Mouse (Mus musculus) liver, embryonic 14.5 days (tissue): Measurements from ENCODE around the gene Rhox4e. TPM values are rescaled to one million over a fixed set of nuclear protein-coding genes. Genes with fewer than 3 reads are reported as not detected.
"Not testable (repeated sequence)": the region's sequence is repeated elsewhere in the genome, so short reads cannot be mapped to it uniquely, and the experiment has no call there.

ENCODE experiments used
- ATAC-seq: fragments of 200-750 bp; cut with Nextera tagmentation; 2 replicates; pipeline ENCODE4 v1.8.0; 2017; ENCODE audit warnings: moderate number of reproducible peaks, mild to moderate bottlenecking, moderate library complexity; ENCODE audit not compliant: insufficient read depth
- DNase-seq, 3 experiments: peaks; one replicate each; pipeline ENCODE4 v3.0.0-alpha.2; 2012 to 2013; ENCODE audit warnings: low read depth in 3 of 3, low spot score in 3 of 3
- H3K27ac ChIP-seq: fragments of 300-500 bp; sonication (generic); 2 replicates; pipeline ENCODE4 v1.5.1; 2014; ENCODE audit warnings: moderate library complexity, mild to moderate bottlenecking, control low read depth, inconsistent platforms
- H3K27me3 ChIP-seq: fragments of 300-500 bp; sonication (generic); 2 replicates; pipeline ENCODE4 v1.6.1; 2014; ENCODE audit warnings: mild to moderate bottlenecking, low read length, moderate library complexity; ENCODE audit not compliant: control insufficient read depth, insufficient read depth
- H3K36me3 ChIP-seq: fragments of 300-500 bp; sonication (generic); replicated peaks from 2 replicates; pipeline ENCODE4 v1.6.1; 2014; ENCODE audit warnings: low read depth; ENCODE audit not compliant: control insufficient read depth, insufficient read depth
- H3K4me1 ChIP-seq, 2 experiments: fragments of 200-500 bp in 1 of 2; fragments of 300-500 bp in 1 of 2; sonication (generic) in 1 of 2; replicated peaks; 2 replicates each; pipeline ENCODE4 v1.6.1; 2012 to 2014; ENCODE audit warnings: antibody characterized with exemption in 1 of 2, inconsistent platforms in 1 of 2, low read length in 1 of 2; ENCODE audit not compliant: control insufficient read depth in 2 of 2, insufficient read depth in 2 of 2
- H3K4me2 ChIP-seq: fragments of 300-500 bp; sonication (generic); 2 replicates; pipeline ENCODE4 v1.6.1; 2014; ENCODE audit warnings: low read depth, mild to moderate bottlenecking, control low read depth, moderate library complexity
- H3K4me3 ChIP-seq, 2 experiments: fragments of 200-500 bp in 1 of 2; fragments of 300-500 bp in 1 of 2; sonication (generic) in 1 of 2; 2 replicates each; pipeline ENCODE4 v1.5.1; 2012 to 2014; ENCODE audit warnings: low read depth in 2 of 2, low read length in 2 of 2, mild to moderate bottlenecking in 2 of 2, control low read depth in 1 of 2, inconsistent platforms in 1 of 2, moderate library complexity in 1 of 2; ENCODE audit not compliant: insufficient read depth in 1 of 2
- H3K9ac ChIP-seq: fragments of 300-500 bp; sonication (generic); replicated peaks from 2 replicates; pipeline ENCODE4 v1.6.1; 2014; ENCODE audit warnings: mild to moderate bottlenecking, control low read depth, moderate library complexity
- H3K9me3 ChIP-seq: fragments of 300-500 bp; sonication (generic); 2 replicates; pipeline ENCODE4 v1.6.1; 2016; ENCODE audit warnings: low read length, mixed read lengths; ENCODE audit not compliant: control insufficient read depth
- WGBS: fragments of 180-500 bp; shearing (Covaris S2); extraction: QIAGEN DNeasy Blood & Tissue Kit; methylation state at CpG from one replicate; pipeline ENCODE4 v1.1.7; 2014; ENCODE audit not compliant: insufficient replicate concordance; 5-methylcytosine and 5-hydroxymethylcytosine counted together
- polyA plus RNA-seq, 2 experiments: library from polyadenylated mRNA; depleted of rRNA in 1 of 2; stranded (reverse) in 1 of 2; unstranded in 1 of 2; fragments of >200 nt; fragmentation: Nextera tagmentation in 1 of 2; extraction: Ambion mirVana in 1 of 2; gene quantifications; 2 replicates each; pipeline versions ENCODE4 v1.2.1 to v1.2.3; 2012 to 2014

The Rhox4e gene
- not detected in 2 replicates for polyA plus RNA-seq (2012; rRNA removed)
- not detected in 2 replicates for polyA plus RNA-seq (2014; fragmentation: Nextera tagmentation; extraction: Ambion mirVana)

GRCm38 (mm10) chrX:37557112-37557511 lies at the start of gene Rhox4e:
TSS of gene Rhox4e (plus strand) at chrX:37557412.
- not testable (repeated sequence) for H3K27me3 ChIP-seq, H3K4me1 ChIP-seq, H3K36me3 ChIP-seq, H3K9me3 ChIP-seq, H3K4me3 ChIP-seq, H3K9ac ChIP-seq, DNase-seq, ATAC-seq, H3K4me2 ChIP-seq, H3K27ac ChIP-seq
- 79% methylated on average over 10 of the region's 18 CpGs for WGBS

- H3K4me1 ChIP-seq, H3K9ac ChIP-seq, ATAC-seq, DNase-seq, H3K4me3 ChIP-seq, H3K36me3 ChIP-seq, H3K27me3 ChIP-seq, H3K27ac ChIP-seq, H3K9me3 ChIP-seq, H3K4me2 ChIP-seq: not testable (repeated sequence)
- WGBS: 74% methylated on average over 12 of the region's 18 CpGs
Measured at GRCm38 (mm10) chrX:37514059-37514458, 43.2 kb upstream of the Rhox4e start, which contains the start of gene Rhox4d. TSS of gene Rhox4d (plus strand) at chrX:37514359.

- H3K27ac ChIP-seq, H3K4me3 ChIP-seq, H3K27me3 ChIP-seq, ATAC-seq, H3K4me1 ChIP-seq, H3K9me3 ChIP-seq, H3K36me3 ChIP-seq, H3K4me2 ChIP-seq, DNase-seq, H3K9ac ChIP-seq: not testable (repeated sequence)
- WGBS: 60% methylated on average over 2 of the region's 8 CpGs
Measured at GRCm38 (mm10) chrX:37530152-37530551, 27.1 kb upstream of the Rhox4e start, which contains the start of gene Rhox2e. TSS of gene Rhox2e (plus strand) at chrX:37530452.

GRCm38 (mm10) chrX:37541719-37542118 lies 15.5 kb upstream of the Rhox4e start, which contains the start of gene Rhox3e:
TSS of gene Rhox3e (plus strand) at chrX:37542019.
- no CpG with 5 or more reads among the region's 4 CpGs for WGBS
- not testable (repeated sequence) for H3K4me1 ChIP-seq, H3K9ac ChIP-seq, H3K4me2 ChIP-seq, H3K4me3 ChIP-seq, H3K9me3 ChIP-seq, H3K27me3 ChIP-seq, H3K27ac ChIP-seq, H3K36me3 ChIP-seq, ATAC-seq, DNase-seq

- not testable (repeated sequence) for H3K27ac ChIP-seq
- 71% methylated on average over 5 of the region's 8 CpGs for WGBS
Measured at GRCm38 (mm10) chrX:37571105-37571504, 13.9 kb downstream of the Rhox4e start, which contains the start of gene Rhox2f. TSS of gene Rhox2f (plus strand) at chrX:37571405.

GRCm38 (mm10) chrX:37572638-37573037 lies 15.4 kb downstream of the Rhox4e start:
- H3K27me3 ChIP-seq, H3K27ac ChIP-seq, H3K4me3 ChIP-seq, H3K4me1 ChIP-seq, H3K4me2 ChIP-seq, H3K36me3 ChIP-seq, H3K9me3 ChIP-seq, ATAC-seq, H3K9ac ChIP-seq, DNase-seq: not testable (repeated sequence)
- 35% methylated on average over 2 of the region's 2 CpGs for WGBS

More at GRCm38 (mm10) chrX:37571105-37571504, 13.9 kb downstream of the Rhox4e start, which contains the start of gene Rhox2f:
- H3K27me3 ChIP-seq, H3K36me3 ChIP-seq, H3K9me3 ChIP-seq, H3K4me1 ChIP-seq, ATAC-seq, DNase-seq, H3K9ac ChIP-seq, H3K4me3 ChIP-seq, H3K4me2 ChIP-seq: not testable (repeated sequence)

- H3K4me3 ChIP-seq, H3K9ac ChIP-seq, H3K4me2 ChIP-seq, H3K36me3 ChIP-seq, ATAC-seq, H3K4me1 ChIP-seq, H3K27ac ChIP-seq, H3K9me3 ChIP-seq, DNase-seq, H3K27me3 ChIP-seq: not testable (repeated sequence)
Measured at GRCm38 (mm10) chrX:37580692-37581091, 23.5 kb downstream of the Rhox4e start, which contains the start of gene Rhox3f. TSS of gene Rhox3f (plus strand) at chrX:37580992.

GRCm38 (mm10) chrX:37607604-37608003 lies 50.4 kb downstream of the Rhox4e start, which contains the start of gene Rhox4f:
TSS of gene Rhox4f (minus strand) at chrX:37607704.
- not testable (repeated sequence) for H3K9me3 ChIP-seq, DNase-seq, H3K4me1 ChIP-seq, H3K36me3 ChIP-seq, H3K27me3 ChIP-seq, H3K27ac ChIP-seq, H3K4me3 ChIP-seq, H3K4me2 ChIP-seq, ATAC-seq, H3K9ac ChIP-seq
- WGBS: 79% methylated on average over 13 of the region's 19 CpGs
